Mouse (Mus musculus): ENCODE measurements at regions not wholly inside any gene's neighbourhood (a gene's known extent, or its start where the extent isn't known, plus 50 kb on each side); places are given as distances from the start of the nearest gene placed in this dataset.
A peak's percentile ranks its signal among the peaks of the same experiment; 100 is the strongest.

GRCm38 (mm10) chr1:125488915-125489730 lies 53.6 kb upstream of the Actr3 start:
- no peak for DNase-seq (ENCODE audit: low spot score in 2 of 2)

- no peak for DNase-seq (ENCODE audit: low spot score in 2 of 2)
Measured at GRCm38 (mm10) chr1:125491014-125491413, 55.5 kb upstream of the Actr3 start.

GRCm38 (mm10) chr1:125494598-125494997 lies 59.1 kb upstream of the Actr3 start:
- DNase-seq (ENCODE audit: low spot score in 2 of 2) = no peak

- DNase-seq (ENCODE audit: low spot score in 2 of 2) = no peak
Measured at GRCm38 (mm10) chr1:125495320-125496083, 60.0 kb upstream of the Actr3 start.

- DNase-seq (ENCODE audit: low spot score in 2 of 2) = no peak
Measured at GRCm38 (mm10) chr1:125497006-125497405, 61.5 kb upstream of the Actr3 start.

GRCm38 (mm10) chr1:125501964-125502517 lies 58.4 kb upstream of the Slc35f5 start:
- DNase-seq (ENCODE audit: low spot score in 2 of 2) = no peak

- no peak for DNase-seq (ENCODE audit: low spot score in 2 of 2)
Measured at GRCm38 (mm10) chr1:125503878-125504277, 56.5 kb upstream of the Slc35f5 start.

GRCm38 (mm10) chr1:125507786-125508514 lies 52.4 kb upstream of the Slc35f5 start:
- no peak for DNase-seq (ENCODE audit: low spot score in 2 of 2)

GRCm38 (mm10) chr1:125508594-125509257 lies 51.7 kb upstream of the Slc35f5 start:
- DNase-seq (ENCODE audit: low spot score in 2 of 2) = peak; percentile 5

Measured in adrenal gland, postnatal 4 days (tissue).